Mouse (Mus musculus) thymus, adult 2 months (tissue): Measurements from ENCODE around the gene Il2. TPM values are rescaled to one million over a fixed set of nuclear protein-coding genes. Genes with fewer than 3 reads are reported as not detected.

Experiments
- DNase-seq: peaks from one replicate; pipeline ENCODE4 v3.0.0; 2021
- H3K27ac ChIP-seq: fragments of 200-500 bp; 2 replicates; pipeline ENCODE4 v1.5.1; 2012; ENCODE audit warnings: low read length, control low read depth; ENCODE audit not compliant: control insufficient read depth, insufficient read depth
- H3K27me3 ChIP-seq: fragments of 200-500 bp; 2 replicates; pipeline ENCODE4 v1.6.1; 2012; ENCODE audit warnings: mild to moderate bottlenecking, low read length, moderate library complexity, mixed read lengths; ENCODE audit not compliant: control insufficient read depth, insufficient read depth
- H3K36me3 ChIP-seq: fragments of 200-500 bp; 2 replicates; pipeline ENCODE4 v1.6.1; 2012; ENCODE audit warnings: mild to moderate bottlenecking, low read length, moderate library complexity; ENCODE audit not compliant: control insufficient read depth, insufficient read depth
- H3K4me1 ChIP-seq: fragments of 200-500 bp; replicated peaks from 2 replicates; pipeline ENCODE4 v1.6.1; 2012; ENCODE audit warnings: low read length; ENCODE audit not compliant: control insufficient read depth, insufficient read depth
- H3K4me3 ChIP-seq: fragments of 200-500 bp; 2 replicates; pipeline ENCODE4 v1.5.1; 2012; ENCODE audit warnings: mild to moderate bottlenecking, low read length, control low read depth, moderate library complexity; ENCODE audit not compliant: control insufficient read depth, insufficient read depth
- CTCF ChIP-seq: fragments of 200-500 bp; IDR thresholded peaks from 2 replicates; pipeline ENCODE4 v1.5.1; 2012; ENCODE audit warnings: mild to moderate bottlenecking, control low read depth, low read length, moderate library complexity, borderline replicate concordance; ENCODE audit not compliant: control insufficient read depth, poor library complexity, insufficient read depth; ENCODE audit errors: extremely low read depth
- POLR2A ChIP-seq: fragments of 200-500 bp; IDR thresholded peaks from 2 replicates; pipeline ENCODE4 v1.6.1; 2012; ENCODE audit warnings: mild to moderate bottlenecking, low read length, control low read depth, moderate library complexity; ENCODE audit not compliant: control insufficient read depth, poor library complexity, insufficient read depth; ENCODE audit errors: extremely low read depth
- WGBS: fragments of 180-500 bp; shearing (Covaris S2); methylation state at CpG from one replicate; pipeline ENCODE4 v1.1.7; 2018; 5-methylcytosine and 5-hydroxymethylcytosine counted together
- polyA plus RNA-seq: library from polyadenylated mRNA; depleted of rRNA; stranded (reverse); fragments of >200 nt; gene quantifications from 2 replicates; pipeline ENCODE4 v1.2.3, GENCODE M21; 2012

Gene Il2
- polyA plus RNA-seq, 1 experiment, result not detected

- H3K4me3 ChIP-seq, result no peak overlapping the region
- no peak for DNase-seq
- peaks cover 10% of the 10 kb centered on the region for H3K4me1 ChIP-seq
- no peak for TF ChIP-seq POLR2A
- TF ChIP-seq CTCF, result no peak
- H3K27me3 ChIP-seq, result no peaks in the 10 kb centered on the region
- WGBS, result 91% methylated on average over 7 of the region's 7 CpGs
- no peak overlapping the region for H3K27ac ChIP-seq
- no peaks in the 10 kb centered on the region for H3K36me3 ChIP-seq
Measured at GRCm38 (mm10) chr3:37154396-37154795, 28.6 kb upstream of the Il2 start.

GRCm38 (mm10) chr3:37153004-37153403 is 27.2 kb upstream of the Il2 start:
- no peaks in the 10 kb centered on the region for H3K27me3 ChIP-seq
- TF ChIP-seq CTCF (no peak), POLR2A (no peak)
- H3K4me3 ChIP-seq, result no peak overlapping the region
- 14% methylated on average over 7 of the region's 7 CpGs for WGBS
- no peak overlapping the region for H3K27ac ChIP-seq
- peaks cover 10% of the 10 kb centered on the region for H3K4me1 ChIP-seq
- DNase-seq, result no peak
- H3K36me3 ChIP-seq, result no peaks in the 10 kb centered on the region

- no peak for DNase-seq
- no peak overlapping the region for H3K4me3 ChIP-seq
- no peak for TF ChIP-seq POLR2A
- TF ChIP-seq CTCF, result no peak
- H3K36me3 ChIP-seq, result no peaks in the 10 kb centered on the region
- WGBS, result 53% methylated on average over 10 of the region's 10 CpGs
- H3K27me3 ChIP-seq, result no peaks in the 10 kb centered on the region
- H3K27ac ChIP-seq, result no peak overlapping the region
- peaks cover 10% of the 10 kb centered on the region for H3K4me1 ChIP-seq
Measured at GRCm38 (mm10) chr3:37152274-37152673, 26.5 kb upstream of the Il2 start.

GRCm38 (mm10) chr3:37146810-37147209 is 21.1 kb upstream of the Il2 start:
- Histone ChIP-seq H3K4me3 (no peak overlapping the region), H3K27ac (no peak overlapping the region)
- TF ChIP-seq POLR2A (no peak), CTCF (no peak)

GRCm38 (mm10) chr3:37146406-37146805 is 20.6 kb upstream of the Il2 start:
- no peak overlapping the region for H3K4me3 ChIP-seq
- no peak for DNase-seq
- 3% methylated on average over 8 of the region's 8 CpGs for WGBS
- no peaks in the 10 kb centered on the region for H3K4me1 ChIP-seq
- H3K36me3 ChIP-seq, result no peaks in the 10 kb centered on the region
- no peaks in the 10 kb centered on the region for H3K27me3 ChIP-seq
- no peak overlapping the region for H3K27ac ChIP-seq
- TF ChIP-seq POLR2A (no peak), CTCF (no peak)

More at GRCm38 (mm10) chr3:37146810-37147209, 21.1 kb upstream of the Il2 start:
- Histone ChIP-seq H3K4me1 (peaks cover under 1% of the 10 kb centered on the region), H3K36me3 (no peaks in the 10 kb centered on the region), H3K27me3 (no peaks in the 10 kb centered on the region)
- DNase-seq, result no peak
- WGBS, result 65% methylated on average over 7 of the region's 7 CpGs

GRCm38 (mm10) chr3:37144979-37145378 is 19.2 kb upstream of the Il2 start:
- H3K4me1 ChIP-seq, result no peaks in the 10 kb centered on the region
- WGBS, result 73% methylated on average over 1 of the region's 1 CpGs
- no peak for TF ChIP-seq CTCF

GRCm38 (mm10) chr3:37141827-37142226 is 16.1 kb upstream of the Il2 start:
- TF ChIP-seq POLR2A, result no peak
- TF ChIP-seq CTCF, result no peak
- Histone ChIP-seq H3K4me1 (no peaks in the 10 kb centered on the region), H3K27ac (no peak overlapping the region), H3K36me3 (no peaks in the 10 kb centered on the region), H3K27me3 (no peaks in the 10 kb centered on the region), H3K4me3 (no peak overlapping the region)
- 87% methylated on average over 2 of the region's 2 CpGs for WGBS
- no peak for DNase-seq

More at GRCm38 (mm10) chr3:37144979-37145378, 19.2 kb upstream of the Il2 start:
- Histone ChIP-seq H3K27me3 (no peaks in the 10 kb centered on the region), H3K36me3 (no peaks in the 10 kb centered on the region), H3K4me3 (no peak overlapping the region), H3K27ac (no peak overlapping the region)
- DNase-seq, result no peak
